Mouse (Mus musculus) forebrain, postnatal 0 days (tissue): ENCODE measurements around the gene Nr6a1. TPM values are rescaled to one million over a fixed set of nuclear protein-coding genes. Genes with fewer than 3 reads are reported as not detected.

Experiments
- ATAC-seq: fragments of 200-750 bp; cut with Nextera tagmentation; 2 replicates; pipeline ENCODE4 v1.8.0; 2017; ENCODE audit warnings: mild to moderate bottlenecking, moderate library complexity
- DNase-seq: peaks from one replicate; pipeline ENCODE4 v3.0.0-alpha.2; 2015
- H3K27ac ChIP-seq: fragments of 300-500 bp; sonication (generic); 2 replicates; pipeline ENCODE4 v1.5.1; 2014; ENCODE audit warnings: low read depth, mild to moderate bottlenecking, antibody characterized with exemption, low read length, moderate library complexity, mixed read lengths
- H3K27me3 ChIP-seq: fragments of 300-500 bp; sonication (generic); 2 replicates; pipeline ENCODE4 v1.6.1; 2014; ENCODE audit warnings: mild to moderate bottlenecking, low read length, mixed read lengths; ENCODE audit not compliant: insufficient read depth
- H3K36me3 ChIP-seq: fragments of 300-500 bp; sonication (generic); 2 replicates; pipeline ENCODE4 v1.6.1; 2014; ENCODE audit warnings: mild to moderate bottlenecking, moderate library complexity; ENCODE audit not compliant: insufficient read depth
- H3K4me1 ChIP-seq: fragments of 300-500 bp; sonication (generic); 2 replicates; pipeline ENCODE4 v1.6.1; 2014; ENCODE audit warnings: antibody characterized with exemption; ENCODE audit not compliant: insufficient read depth
- H3K4me2 ChIP-seq: fragments of 300-500 bp; sonication (generic); 2 replicates; pipeline ENCODE4 v1.6.1; 2014; ENCODE audit warnings: low read depth, mild to moderate bottlenecking, moderate library complexity
- H3K4me3 ChIP-seq: fragments of 300-500 bp; sonication (generic); 2 replicates; pipeline ENCODE4 v1.5.1; 2014; ENCODE audit warnings: low read depth, low read length, mixed read lengths
- H3K9ac ChIP-seq: fragments of 300-500 bp; sonication (generic); 2 replicates; pipeline ENCODE4 v1.6.1; 2014; ENCODE audit warnings: mild to moderate bottlenecking
- H3K9me3 ChIP-seq: fragments of 300-500 bp; sonication (generic); 2 replicates; pipeline ENCODE4 v1.6.1; 2016; ENCODE audit warnings: low read length
- CTCF ChIP-seq: sonication (generic); IDR thresholded peaks from 2 replicates; pipeline ENCODE4 v1.5.1; 2016; ENCODE audit warnings: antibody characterized with exemption, control low read depth, low read depth
- WGBS: fragments of 180-500 bp; shearing (Covaris S2); extraction: QIAGEN DNeasy Blood & Tissue Kit; methylation state at CpG from one replicate; pipeline ENCODE4 v1.1.7; 2014; 5-methylcytosine and 5-hydroxymethylcytosine counted together
- polyA plus RNA-seq: library from polyadenylated mRNA; unstranded; fragments of >200 nt; fragmentation: Nextera tagmentation; extraction: Ambion mirVana; gene quantifications from 2 replicates; pipeline ENCODE4 v1.2.1, GENCODE M21; 2015
- total RNA-seq: library from RNA; depleted of rRNA; stranded (reverse); fragments of >200 nt; gene quantifications from 2 replicates; pipeline ENCODE4 v1.2.3, GENCODE M21; 2014

The Nr6a1 gene
- total and polyA plus RNA-seq, 2 experiments from 2014 or later: 0.48 to 4.6 TPM

- ATAC-seq: peak; percentile 65
- DNase-seq: peak; percentile 72
- Histone ChIP-seq H3K9me3 (no peaks in the 10 kb centered on the region), H3K36me3 (no peaks in the 10 kb centered on the region), H3K27ac (peak overlapping the region; percentile 90), H3K4me3 (peak overlapping the region; percentile 58), H3K4me2 (peak overlapping the region; percentile 76), H3K9ac (peak overlapping the region; percentile 70), H3K27me3 (no peaks in the 10 kb centered on the region), H3K4me1 (0 out of 2 replicates have a peak, but pooled peaks cover 3% of the 10 kb centered on the region)
- no peak for TF ChIP-seq CTCF
- whole genome bisulfite sequencing: under 1% methylated on average over 12 of the region's 12 CpGs
Measured at GRCm38 (mm10) chr2:38823912-38824583, 103.4 kb downstream of the Nr6a1 start.

DNA sequence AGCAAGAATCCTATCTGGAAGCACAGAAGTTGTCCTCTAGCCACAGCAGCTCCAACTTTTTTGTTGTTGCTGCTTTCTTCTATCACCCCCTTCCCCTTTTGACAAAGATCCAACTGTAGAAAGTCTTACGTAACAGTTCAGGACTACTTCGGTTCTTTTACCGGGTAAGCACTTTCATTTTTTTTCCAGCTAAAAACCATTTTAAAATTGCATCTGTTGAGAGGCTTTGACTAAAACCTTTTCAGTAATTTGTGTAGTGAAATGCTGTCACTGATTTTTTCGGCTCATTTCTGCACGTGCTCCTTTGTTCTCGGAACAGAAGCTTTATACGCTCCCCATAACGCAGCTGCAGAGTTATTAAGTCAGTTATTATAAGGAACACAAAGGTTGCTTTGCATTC is 104.1 kb downstream of the Nr6a1 start:
- H3K27me3 ChIP-seq: no peaks in the 10 kb centered on the region
- H3K4me2 ChIP-seq: peak overlapping the region; percentile 76
- 2% methylated on average over 8 of the region's 8 CpGs for WGBS
- peak overlapping the region; percentile 90 for H3K27ac ChIP-seq
- H3K4me1 ChIP-seq: 0 out of 2 replicates have a peak, but pooled peaks cover 3% of the 10 kb centered on the region
- TF ChIP-seq CTCF: no peak
- H3K36me3 ChIP-seq: no peaks in the 10 kb centered on the region
- ATAC-seq (peak; percentile 40; the same call in 1 of the 2 replicates), DNase-seq (peak; percentile 69)
- peak overlapping the region; percentile 70 for H3K9ac ChIP-seq
- H3K4me3 ChIP-seq: peak overlapping the region; percentile 58
- H3K9me3 ChIP-seq: no peaks in the 10 kb centered on the region

- Histone ChIP-seq H3K9me3 (no peaks in the 10 kb centered on the region), H3K27ac (peak overlapping the region; percentile 90), H3K4me1 (0 out of 2 replicates have a peak, but pooled peaks cover 3% of the 10 kb centered on the region), H3K9ac (peak overlapping the region; percentile 70), H3K4me3 (peak overlapping the region; percentile 58), H3K4me2 (peak overlapping the region; percentile 76), H3K27me3 (no peaks in the 10 kb centered on the region), H3K36me3 (no peaks in the 10 kb centered on the region)
- DNase-seq: peak; percentile 68
- WGBS: 6% methylated on average over 6 of the region's 6 CpGs
- peak; percentile 92 for ATAC-seq
- no peak for TF ChIP-seq CTCF
Measured at GRCm38 (mm10) chr2:38822995-38823394, 104.5 kb downstream of the Nr6a1 start.

- ATAC-seq: no peak
- H3K4me3 ChIP-seq: no peak overlapping the region
- no peak for TF ChIP-seq CTCF
- DNase-seq: no peak
- no peaks in the 10 kb centered on the region for H3K36me3 ChIP-seq
- no peak overlapping the region for H3K9ac ChIP-seq
- no peaks in the 10 kb centered on the region for H3K27me3 ChIP-seq
- no peaks in the 10 kb centered on the region for H3K4me1 ChIP-seq
- WGBS: 68% methylated on average over 4 of the region's 4 CpGs
- no peak overlapping the region for H3K27ac ChIP-seq
- no peak overlapping the region for H3K4me2 ChIP-seq
- H3K9me3 ChIP-seq: no peaks in the 10 kb centered on the region
Measured at GRCm38 (mm10) chr2:38817487-38817886, 110.0 kb downstream of the Nr6a1 start.

DNA sequence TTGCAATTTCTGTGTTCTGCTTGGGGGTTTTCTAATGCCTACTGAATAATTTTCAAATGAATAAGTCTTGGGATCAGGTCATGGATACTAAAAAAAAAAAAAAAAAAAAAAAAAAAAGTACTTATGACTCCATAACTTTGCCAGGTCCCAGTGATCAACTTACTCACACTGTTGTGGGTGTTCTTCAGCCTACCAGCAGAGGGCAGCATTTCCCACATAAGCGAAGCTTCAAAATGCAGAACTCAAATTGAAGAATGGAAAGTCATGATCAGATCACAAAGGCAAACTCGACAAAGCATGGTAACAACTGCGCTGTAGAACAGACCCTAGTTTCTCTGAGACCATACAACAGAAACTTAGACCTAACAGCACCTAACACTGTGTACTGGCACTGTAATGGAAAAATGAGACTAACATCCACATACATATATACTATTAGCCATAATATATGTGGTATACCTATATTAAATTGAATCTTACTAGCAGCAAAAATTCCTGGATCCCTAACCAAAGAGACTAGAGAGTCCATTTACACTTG is 130.3 kb downstream of the Nr6a1 start:
- Histone ChIP-seq H3K36me3 (no peaks in the 10 kb centered on the region), H3K4me1 (no peaks in the 10 kb centered on the region), H3K9me3 (no peaks in the 10 kb centered on the region), H3K9ac (no peak overlapping the region), H3K4me2 (no peak overlapping the region), H3K4me3 (no peak overlapping the region), H3K27me3 (no peaks in the 10 kb centered on the region), H3K27ac (no peak overlapping the region)
- ATAC-seq (peak; percentile 73), DNase-seq (peak; percentile 83)
- TF ChIP-seq CTCF: peak; percentile 93
- WGBS: 4% methylated on average over 3 of the region's 3 CpGs

- WGBS: 53% methylated on average over 4 of the region's 4 CpGs
- H3K27ac ChIP-seq: no peak overlapping the region
Measured at GRCm38 (mm10) chr2:38787338-38787737, 140.2 kb downstream of the Nr6a1 start.

GRCm38 (mm10) chr2:38786216-38786960 is 141.1 kb downstream of the Nr6a1 start:
- Histone ChIP-seq H3K27ac (no peak overlapping the region), H3K36me3 (no peaks in the 10 kb centered on the region), H3K9ac (no peak overlapping the region), H3K4me3 (no peak overlapping the region), H3K4me2 (no peak overlapping the region), H3K9me3 (no peaks in the 10 kb centered on the region), H3K4me1 (no peaks in the 10 kb centered on the region), H3K27me3 (no peaks in the 10 kb centered on the region)
- TF ChIP-seq CTCF: no peak
- ATAC-seq (no peak), DNase-seq (no peak)
- 20% methylated on average over 5 of the region's 5 CpGs for whole genome bisulfite sequencing

More at GRCm38 (mm10) chr2:38787338-38787737, 140.2 kb downstream of the Nr6a1 start:
- DNase-seq: no peak
- H3K4me2 ChIP-seq: no peak overlapping the region
- ATAC-seq: no peak
- H3K4me3 ChIP-seq: no peak overlapping the region
- H3K9ac ChIP-seq: no peak overlapping the region
- H3K27me3 ChIP-seq: no peaks in the 10 kb centered on the region
- TF ChIP-seq CTCF: no peak
- no peaks in the 10 kb centered on the region for H3K36me3 ChIP-seq
- H3K9me3 ChIP-seq: no peaks in the 10 kb centered on the region
- H3K4me1 ChIP-seq: no peaks in the 10 kb centered on the region
